Mouse (Mus musculus) ES-E14 (cell line): ENCODE results near the gene Zfp317. TPM values are rescaled to one million over a fixed set of nuclear protein-coding genes. Genes with fewer than 3 reads are reported as not detected.
"Not testable (repeated sequence)": the region's sequence is repeated elsewhere in the genome, so short reads cannot be mapped to it uniquely, and the experiment has no call there.

Experiments used
- DNase-seq: peaks from one replicate; pipeline ENCODE4 v3.0.0-alpha.2; 2013; ENCODE audit warnings: low read depth, low spot score
- H3K27ac ChIP-seq: 2 replicates; pipeline ENCODE4 v1.5.1; 2012; ENCODE audit warnings: low read depth, mild to moderate bottlenecking, low read length, moderate library complexity, mixed read lengths; ENCODE audit not compliant: poor library complexity, insufficient read depth, severe bottlenecking
- H3K36me3 ChIP-seq: 2 replicates; pipeline ENCODE4 v1.6.1; 2012; ENCODE audit warnings: mild to moderate bottlenecking, low read length, moderate library complexity, mixed read lengths; ENCODE audit not compliant: control insufficient read depth, poor library complexity, insufficient read depth, severe bottlenecking
- H3K4me1 ChIP-seq, 2 experiments: fragments of 150-350 bp in 1 of 2; sonication (generic) in 1 of 2; 2 replicates each; pipeline ENCODE4 v1.6.1; 2012; ENCODE audit warnings: low read length in 2 of 2, mild to moderate bottlenecking in 1 of 2, mixed read lengths in 1 of 2; ENCODE audit not compliant: control insufficient read depth in 2 of 2, insufficient read depth in 2 of 2, poor library complexity in 1 of 2
- H3K4me3 ChIP-seq, 2 experiments: fragments of 150-350 bp in 1 of 2; sonication (generic) in 1 of 2; 2 replicates each; pipeline ENCODE4 v1.5.1; 2012; ENCODE audit warnings: low read length in 2 of 2, low read depth in 1 of 2, mild to moderate bottlenecking in 1 of 2, mixed read lengths in 1 of 2; ENCODE audit not compliant: insufficient read depth in 1 of 2, poor library complexity in 1 of 2, severe bottlenecking in 1 of 2
- H3K9ac ChIP-seq: 2 replicates; pipeline ENCODE4 v1.6.1; 2012; ENCODE audit warnings: low read depth, mild to moderate bottlenecking, low read length, mixed read lengths; ENCODE audit not compliant: poor library complexity, insufficient read depth, severe bottlenecking
- H3K9me3 ChIP-seq: fragments of 150-350 bp; sonication (generic); 2 replicates; pipeline ENCODE4 v1.6.1; 2012; ENCODE audit warnings: low read depth, mild to moderate bottlenecking, low read length; ENCODE audit not compliant: control insufficient read depth, insufficient read depth
- CHD2 ChIP-seq: IDR thresholded peaks from 2 replicates; pipeline ENCODE4 v1.6.1; 2014; ENCODE audit warnings: mild to moderate bottlenecking, low read depth, low read length, inconsistent platforms
- in situ Hi-C, 2 experiments: fragments of 600-800 bp; cut with MboI; formaldehyde crosslinking; loops; one replicate each; pipeline ENCODE4 v1.15.1; 2025; ENCODE audit warnings: low sequenced_read_pairs in 2 of 2, inconsistent platforms in 1 of 2; ENCODE audit not compliant: unreplicated experiment in 2 of 2
- total RNA-seq: library from RNA; depleted of rRNA; stranded (reverse); fragments of 300-350 nt; gene quantifications from 2 replicates; pipeline ENCODE4 v1.2.3, GENCODE M21; 2012; rRNA removed

The Zfp317 gene
- total RNA-seq, 1 experiment, result 27.5 TPM

GRCm38 (mm10) chr9:19694898-19695379, 73.0 kb downstream of the Zfp317 start:
- DNase-seq, result peak; percentile 36
- H3K9ac ChIP-seq, in situ Hi-C loops, H3K4me3 ChIP-seq, H3K36me3 ChIP-seq, H3K4me1 ChIP-seq, H3K9me3 ChIP-seq: not testable (repeated sequence)
- H3K27ac ChIP-seq, result peak overlapping the region; percentile 93
- peak; percentile 50; the same call in 1 of the 2 replicates for TF ChIP-seq CHD2

Other genes with a start within 250 kb of the Zfp317 start
- not detected in 2 replicates for gene Olfr847, start 243.4 kb upstream of the Zfp317 start, total RNA-seq
- not detected in 2 replicates for gene Olfr849, start 181.8 kb upstream of the Zfp317 start, total RNA-seq
- not detected in 2 replicates for gene Olfr850, start 143.9 kb upstream of the Zfp317 start, total RNA-seq
- not detected in 2 replicates for gene Olfr851, start 128.8 kb upstream of the Zfp317 start, total RNA-seq
- not detected in 2 replicates for gene Olfr853, start 81.0 kb upstream of the Zfp317 start, total RNA-seq
- gene Olfr854, start 54.7 kb upstream of the Zfp317 start, total RNA-seq, result not detected in 2 replicates
- gene Olfr855, start 39.5 kb upstream of the Zfp317 start, total RNA-seq, result not detected in 2 replicates
- gene Olfr857, start 87.3 kb downstream of the Zfp317 start, total RNA-seq, result not detected in 2 replicates
- gene Olfr58, start 158.2 kb downstream of the Zfp317 start, total RNA-seq, result not detected in 2 replicates
- not detected in 2 replicates for gene Olfr859, start 182.8 kb downstream of the Zfp317 start, total RNA-seq
- not detected in 2 replicates for gene Olfr860, start 227.6 kb downstream of the Zfp317 start, total RNA-seq